Mouse (Mus musculus) lung, postnatal 0 days (tissue): ENCODE data around the gene Btg1. TPM values are rescaled to one million over a fixed set of nuclear protein-coding genes. Genes with fewer than 3 reads are reported as not detected.
A peak's percentile ranks its signal among the peaks of the same experiment; 100 is the strongest.

Experiments used
- ATAC-seq: fragments of 200-750 bp; cut with Nextera tagmentation; 2 replicates; pipeline ENCODE4 v1.8.0; 2017; ENCODE audit warnings: moderate library complexity
- DNase-seq: peaks from one replicate; pipeline ENCODE4 v3.0.0-alpha.2; 2016; ENCODE audit warnings: low spot score
- H3K27ac ChIP-seq: fragments of 300-500 bp; sonication (generic); 2 replicates; pipeline ENCODE4 v1.5.1; 2014; ENCODE audit warnings: antibody characterized with exemption, mild to moderate bottlenecking, low read length, mixed read lengths
- H3K27me3 ChIP-seq: fragments of 300-500 bp; sonication (generic); replicated peaks from 2 replicates; pipeline ENCODE4 v1.6.1; 2014; ENCODE audit warnings: low read length, mixed read lengths; ENCODE audit not compliant: insufficient read depth
- H3K36me3 ChIP-seq: fragments of 300-500 bp; sonication (generic); 2 replicates; pipeline ENCODE4 v1.6.1; 2014; ENCODE audit warnings: low read length, mixed read lengths; ENCODE audit not compliant: insufficient read depth
- H3K4me1 ChIP-seq: fragments of 300-500 bp; sonication (generic); 2 replicates; pipeline ENCODE4 v1.6.1; 2014; ENCODE audit warnings: antibody characterized with exemption, low read depth, low read length, mixed read lengths; ENCODE audit not compliant: insufficient read depth
- H3K4me2 ChIP-seq: fragments of 300-500 bp; sonication (generic); replicated peaks from 2 replicates; pipeline ENCODE4 v1.6.1; 2014; ENCODE audit warnings: low read depth, mild to moderate bottlenecking, low read length, moderate library complexity, mixed read lengths
- H3K4me3 ChIP-seq: fragments of 300-500 bp; sonication (generic); 2 replicates; pipeline ENCODE4 v1.5.1; 2014; ENCODE audit warnings: low read depth, low read length
- H3K9ac ChIP-seq: fragments of 300-500 bp; sonication (generic); replicated peaks from 2 replicates; pipeline ENCODE4 v1.6.1; 2014; ENCODE audit warnings: low read depth, mild to moderate bottlenecking
- H3K9me3 ChIP-seq: fragments of 300-500 bp; sonication (generic); 2 replicates; pipeline ENCODE4 v1.6.1; 2016; ENCODE audit warnings: low read length, mixed read lengths
- CTCF ChIP-seq: IDR thresholded peaks from 2 replicates; pipeline ENCODE4 v1.5.1; 2016; ENCODE audit warnings: antibody characterized with exemption, mild to moderate bottlenecking
- EP300 ChIP-seq: IDR thresholded peaks from 2 replicates; pipeline ENCODE4 v1.6.1; 2016; ENCODE audit warnings: antibody characterized with exemption, mild to moderate bottlenecking, control low read depth
- WGBS: fragments of 180-500 bp; shearing (Covaris S2); extraction: QIAGEN DNeasy Blood & Tissue Kit; methylation state at CpG from one replicate; pipeline ENCODE4 v1.1.7; 2014; 5-methylcytosine and 5-hydroxymethylcytosine counted together
- polyA plus RNA-seq: library from polyadenylated mRNA; unstranded; fragments of >200 nt; fragmentation: Nextera tagmentation; extraction: Ambion mirVana; gene quantifications from 2 replicates; pipeline ENCODE4 v1.2.1, GENCODE M21; 2015

Gene Btg1
- polyA plus RNA-seq, 1 experiment from 2014 or later: 72.3 TPM

GRCm38 (mm10) chr10:96635472-96635871 lies 18.7 kb downstream of the Btg1 start:
- WGBS: 7% methylated on average over 4 of the region's 4 CpGs

GRCm38 (mm10) chr10:96638477-96638876 lies 21.7 kb downstream of the Btg1 start:
- no peaks in the 10 kb centered on the region for H3K9me3 ChIP-seq
- H3K9ac ChIP-seq: no peak overlapping the region
- no peaks in the 10 kb centered on the region for H3K4me1 ChIP-seq
- WGBS: 69% methylated on average over 2 of the region's 2 CpGs
- TF ChIP-seq EP300: no peak
- TF ChIP-seq CTCF: no peak
- no peak overlapping the region for H3K4me3 ChIP-seq
- no peaks in the 10 kb centered on the region for H3K27me3 ChIP-seq
- DNase-seq (no peak), ATAC-seq (no peak)
- H3K4me2 ChIP-seq: no peak overlapping the region
- no peak overlapping the region for H3K27ac ChIP-seq
- H3K36me3 ChIP-seq: no peaks in the 10 kb centered on the region

More at GRCm38 (mm10) chr10:96635472-96635871, 18.7 kb downstream of the Btg1 start:
- DNase-seq (no peak), ATAC-seq (no peak)
- Histone ChIP-seq H3K27me3 (no peaks in the 10 kb centered on the region), H3K4me1 (no peaks in the 10 kb centered on the region), H3K9me3 (no peaks in the 10 kb centered on the region), H3K4me2 (no peak overlapping the region), H3K9ac (no peak overlapping the region), H3K27ac (no peak overlapping the region), H3K4me3 (no peak overlapping the region), H3K36me3 (no peaks in the 10 kb centered on the region)
- TF ChIP-seq CTCF (no peak), EP300 (no peak)

- Histone ChIP-seq H3K27me3 (no peaks in the 10 kb centered on the region), H3K4me1 (peaks cover 3% of the 10 kb centered on the region; the same call in 1 of the 2 replicates), H3K4me2 (no peak overlapping the region), H3K9ac (no peak overlapping the region), H3K27ac (no peak overlapping the region), H3K36me3 (no peaks in the 10 kb centered on the region), H3K9me3 (no peaks in the 10 kb centered on the region), H3K4me3 (no peak overlapping the region)
- 34% methylated on average over 4 of the region's 4 CpGs for WGBS
- DNase-seq (no peak), ATAC-seq (no peak)
- TF ChIP-seq CTCF: no peak
- no peak for TF ChIP-seq EP300
Observed at GRCm38 (mm10) chr10:96642014-96642413, 25.2 kb downstream of the Btg1 start.

- Histone ChIP-seq H3K27me3 (no peaks in the 10 kb centered on the region), H3K9ac (no peak overlapping the region), H3K4me3 (no peak overlapping the region), H3K4me2 (no peak overlapping the region), H3K4me1 (peaks cover 3% of the 10 kb centered on the region; the same call in 1 of the 2 replicates), H3K36me3 (no peaks in the 10 kb centered on the region), H3K27ac (no peak overlapping the region; the same call in 1 of the 2 replicates), H3K9me3 (no peaks in the 10 kb centered on the region)
- ATAC-seq (peak; percentile 72), DNase-seq (peak; percentile 82)
- peak; percentile 41 for TF ChIP-seq EP300
- no peak for TF ChIP-seq CTCF
- 50% methylated on average over 6 of the region's 6 CpGs for WGBS
Observed at GRCm38 (mm10) chr10:96642751-96643150, 25.9 kb downstream of the Btg1 start.

- no peak for DNase-seq
- H3K27me3 ChIP-seq: no peaks in the 10 kb centered on the region
- peaks cover 3% of the 10 kb centered on the region; the same call in 1 of the 2 replicates for H3K4me1 ChIP-seq
- no peaks in the 10 kb centered on the region for H3K9me3 ChIP-seq
- H3K36me3 ChIP-seq: no peaks in the 10 kb centered on the region
- H3K4me2 ChIP-seq: no peak overlapping the region
- no peak overlapping the region for H3K4me3 ChIP-seq
- H3K27ac ChIP-seq: no peak overlapping the region
- TF ChIP-seq CTCF (no peak), EP300 (no peak)
- no peak for ATAC-seq
- 78% methylated on average over 1 of the region's 1 CpGs for WGBS
- no peak overlapping the region for H3K9ac ChIP-seq
Observed at GRCm38 (mm10) chr10:96645183-96645582, 28.4 kb downstream of the Btg1 start.

GRCm38 (mm10) chr10:96646024-96646866 lies 29.4 kb downstream of the Btg1 start:
- ATAC-seq: peak; percentile 33
- TF ChIP-seq EP300 (no peak), CTCF (no peak)
- peak; percentile 59 for DNase-seq
- no peaks in the 10 kb centered on the region for H3K36me3 ChIP-seq
- H3K27ac ChIP-seq: no peak overlapping the region
- H3K4me3 ChIP-seq: no peak overlapping the region
- peaks cover 3% of the 10 kb centered on the region; the same call in 1 of the 2 replicates for H3K4me1 ChIP-seq
- no peaks in the 10 kb centered on the region for H3K9me3 ChIP-seq
- no peak overlapping the region for H3K9ac ChIP-seq
- no peaks in the 10 kb centered on the region for H3K27me3 ChIP-seq
- WGBS: 13% methylated on average over 13 of the region's 13 CpGs
- peak overlapping the region; percentile 23 for H3K4me2 ChIP-seq
